ENCODE assay signal across 25 mouse cellular contexts in genomic region chr7:37393071-37393470, GRCm38 (mm10).
DNase-seq lines count a peak whose midpoint lies in the region; ATAC-seq and TF ChIP-seq lines count a peak whose summit lies in the region.
"Had no signal": no experiment of that assay in that cellular context is flagged by ENCODE, and none has a peak within 500 bp of the region (broad histone marks: within the 10 kb centered on the region; RNA-seq: fewer than 3 reads in every experiment).

No protein-coding gene starts in this region.

- ATAC-seq in hindbrain, embryonic 15.5 days (ENCODE audit: low FRiP score, low read depth), result no peak
- no peak for ATAC-seq in neural tube, embryonic 14.5 days (ENCODE audit: low read depth)
- ATAC-seq in neural tube, embryonic 15.5 days (ENCODE audit: low FRiP score), result no peak
- ATAC-seq in hindbrain, postnatal 0 days, result no peak
- no peak for ATAC-seq in erythroid progenitor cell, adult 5-6 weeks (replicated peaks; ENCODE audit: low FRiP score, poor library complexity, severe bottlenecking)
- ATAC-seq: activated CD4-positive, CD25-positive, alpha-beta regulatory T cell, adult 4 months; intestine, embryonic 15.5 days; midbrain, embryonic 13.5 days had no signal

- no peak for TF ChIP-seq POLR2A in cerebellum, adult 2 months (IDR thresholded peaks at IDR 0.05; ENCODE audit: borderline replicate concordance, insufficient read depth, low read length)

- no peak overlapping the region for H3K4me2 ChIP-seq in hindbrain, embryonic 15.5 days
- no peak overlapping the region for H3K4me2 ChIP-seq in neural tube, embryonic 14.5 days (ENCODE audit: low read depth, low read length)
- H3K4me2 ChIP-seq in neural tube, embryonic 15.5 days, result no peak overlapping the region
- H3K4me2 ChIP-seq in hindbrain, postnatal 0 days (ENCODE audit: low read depth, low read length), result no peak overlapping the region
- H3K4me2 ChIP-seq: embryonic facial prominence, embryonic 12.5 days; heart, embryonic 13.5 days; intestine, embryonic 15.5 days; lung, embryonic 15.5 days; midbrain, embryonic 13.5 days had no signal

- no peaks in the 10 kb centered on the region for H3K36me3 ChIP-seq in hindbrain, embryonic 15.5 days
- no peaks in the 10 kb centered on the region for H3K36me3 ChIP-seq in hindbrain, embryonic 10.5 days
- no peaks in the 10 kb centered on the region for H3K36me3 ChIP-seq in neural tube, embryonic 14.5 days (ENCODE audit: control insufficient read depth, insufficient read depth, low read length)
- no peaks in the 10 kb centered on the region for H3K36me3 ChIP-seq in neural tube, embryonic 15.5 days
- H3K36me3 ChIP-seq in hindbrain, postnatal 0 days (ENCODE audit: insufficient read depth, low read length), result no peaks in the 10 kb centered on the region
- H3K36me3 ChIP-seq: embryonic facial prominence, embryonic 12.5 days; G1E; heart, embryonic 13.5 days; intestine, embryonic 15.5 days; lung, embryonic 15.5 days; midbrain, embryonic 13.5 days had no signal

- DNase-seq in cerebellum, adult 2 months, result peak; percentile 56 to 63
- DNase-seq in cerebellum, postnatal 4 days (ENCODE audit: low spot score in 2 of 2), result no peak
- no peak for DNase-seq in hindbrain, embryonic 10.5 days (ENCODE audit: low spot score)
- DNase-seq in hindbrain, postnatal 0 days (ENCODE audit: low spot score), result no peak
- DNase-seq: adrenal gland, postnatal 10 days; gastrocnemius, postnatal 10 days; heart, adult 18-20 months; heart, postnatal 36 days; kidney, adult 9 months; right cerebral cortex, postnatal 4 days had no signal

- peaks cover 51% of the 10 kb centered on the region for H3K4me1 ChIP-seq in cerebellum, adult 2 months (ENCODE audit: control insufficient read depth, insufficient read depth, low read length)
- peaks cover 19% of the 10 kb centered on the region for H3K4me1 ChIP-seq in hindbrain, embryonic 15.5 days (replicated peaks)
- peaks cover 23% of the 10 kb centered on the region for H3K4me1 ChIP-seq in hindbrain, embryonic 10.5 days (replicated peaks)
- no peaks in the 10 kb centered on the region for H3K4me1 ChIP-seq in neural tube, embryonic 14.5 days (ENCODE audit: control insufficient read depth, insufficient read depth, low read length)
- peaks cover 10% of the 10 kb centered on the region; the same call in 1 of the 2 replicates for H3K4me1 ChIP-seq in neural tube, embryonic 15.5 days
- peaks cover 6% of the 10 kb centered on the region; the same call in 1 of the 2 replicates for H3K4me1 ChIP-seq in hindbrain, postnatal 0 days (ENCODE audit: insufficient read depth, low read length)
- H3K4me1 ChIP-seq: embryonic facial prominence, embryonic 12.5 days; intestine, embryonic 15.5 days had no signal

- whole genome bisulfite sequencing in cerebellum, adult 2 months, result 17% methylated on average over 3 of the region's 3 CpGs
- WGBS in hindbrain, embryonic 15.5 days, result 87% methylated on average over 3 of the region's 3 CpGs
- WGBS in hindbrain, embryonic 10.5 days, result 89% methylated on average over 3 of the region's 3 CpGs
- WGBS in neural tube, embryonic 14.5 days, result 81% methylated on average over 3 of the region's 3 CpGs
- WGBS in neural tube, embryonic 15.5 days, result 87% methylated on average over 3 of the region's 3 CpGs
- WGBS in hindbrain, postnatal 0 days, result 54% methylated on average over 3 of the region's 3 CpGs

- no peak overlapping the region for H3K9ac ChIP-seq in hindbrain, embryonic 15.5 days
- no peak overlapping the region for H3K9ac ChIP-seq in neural tube, embryonic 14.5 days (replicated peaks; ENCODE audit: low read depth, low read length)
- H3K9ac ChIP-seq in neural tube, embryonic 15.5 days (replicated peaks), result no peak overlapping the region
- no peak overlapping the region for H3K9ac ChIP-seq in hindbrain, postnatal 0 days (replicated peaks; ENCODE audit: low read length)
- H3K9ac ChIP-seq: embryonic facial prominence, embryonic 12.5 days; heart, embryonic 13.5 days; intestine, embryonic 15.5 days; liver, embryonic 14.5 days; lung, embryonic 15.5 days; midbrain, embryonic 13.5 days had no signal

- peak overlapping the region; percentile 65 for H3K27ac ChIP-seq in cerebellum, adult 2 months (ENCODE audit: insufficient read depth, low read length)
- peak overlapping the region; percentile 65 for H3K27ac ChIP-seq in hindbrain, embryonic 15.5 days (replicated peaks)
- no peak overlapping the region; the same call in 1 of the 2 replicates for H3K27ac ChIP-seq in hindbrain, embryonic 10.5 days
- peak overlapping the region; percentile 22; the same call in 1 of the 2 replicates for H3K27ac ChIP-seq in neural tube, embryonic 14.5 days (ENCODE audit: low read depth, low read length)
- no peak overlapping the region for H3K27ac ChIP-seq in neural tube, embryonic 15.5 days (replicated peaks)
- H3K27ac ChIP-seq in hindbrain, postnatal 0 days, result peak overlapping the region; percentile 76
- H3K27ac ChIP-seq: embryonic facial prominence, embryonic 12.5 days; heart, embryonic 13.5 days; intestine, embryonic 15.5 days; liver, embryonic 14.5 days; lung, embryonic 15.5 days; macrophage; midbrain, embryonic 13.5 days; stomach, postnatal 0 days had no signal

- H3K9me3 ChIP-seq in hindbrain, embryonic 15.5 days, result no peaks in the 10 kb centered on the region
- no peaks in the 10 kb centered on the region for H3K9me3 ChIP-seq in hindbrain, embryonic 10.5 days
- no peaks in the 10 kb centered on the region for H3K9me3 ChIP-seq in neural tube, embryonic 14.5 days (ENCODE audit: control insufficient read depth, low read length)
- H3K9me3 ChIP-seq in neural tube, embryonic 15.5 days (replicated peaks), result no peaks in the 10 kb centered on the region
- H3K9me3 ChIP-seq in hindbrain, postnatal 0 days (ENCODE audit: low read length), result no peaks in the 10 kb centered on the region
- H3K9me3 ChIP-seq: embryonic facial prominence, embryonic 12.5 days; heart, embryonic 13.5 days; intestine, embryonic 15.5 days; lung, embryonic 15.5 days; midbrain, embryonic 13.5 days had no signal

- TF ChIP-seq CTCF in cerebellum, adult 2 months (IDR thresholded peaks at IDR 0.05; ENCODE audit: borderline replicate concordance, insufficient read depth, low read depth, low read length), result no peak
- no peak for TF ChIP-seq CTCF in hindbrain, postnatal 0 days (IDR thresholded peaks at IDR 0.05; ENCODE audit: low read depth)

- no peaks in the 10 kb centered on the region for H3K27me3 ChIP-seq in cerebellum, adult 2 months (ENCODE audit: control insufficient read depth, insufficient read depth, low read length)
- H3K27me3 ChIP-seq in hindbrain, embryonic 15.5 days, result no peaks in the 10 kb centered on the region
- H3K27me3 ChIP-seq in hindbrain, embryonic 10.5 days (ENCODE audit: insufficient read depth, poor library complexity, severe bottlenecking), result no peaks in the 10 kb centered on the region
- H3K27me3 ChIP-seq in neural tube, embryonic 14.5 days (ENCODE audit: control insufficient read depth, insufficient read depth, low read length), result no peaks in the 10 kb centered on the region
- no peaks in the 10 kb centered on the region for H3K27me3 ChIP-seq in neural tube, embryonic 15.5 days (replicated peaks)
- H3K27me3 ChIP-seq in hindbrain, postnatal 0 days (ENCODE audit: insufficient read depth, low read length), result no peaks in the 10 kb centered on the region
- H3K27me3 ChIP-seq: intestine, embryonic 15.5 days; lung, embryonic 15.5 days; midbrain, embryonic 13.5 days had no signal

- H3K4me3 ChIP-seq in cerebellum, adult 2 months (replicated peaks; ENCODE audit: insufficient read depth, low read depth, low read length), result no peak overlapping the region
- H3K4me3 ChIP-seq in hindbrain, embryonic 15.5 days, result no peak overlapping the region
- H3K4me3 ChIP-seq in hindbrain, embryonic 10.5 days, result no peak overlapping the region
- H3K4me3 ChIP-seq in neural tube, embryonic 14.5 days (ENCODE audit: low read depth, low read length), result no peak overlapping the region
- no peak overlapping the region for H3K4me3 ChIP-seq in neural tube, embryonic 15.5 days (replicated peaks)
- H3K4me3 ChIP-seq in hindbrain, postnatal 0 days (ENCODE audit: low read length), result no peak overlapping the region
- H3K4me3 ChIP-seq: embryonic facial prominence, embryonic 12.5 days; erythroblast, embryonic 14.5 days; heart, embryonic 13.5 days; intestine, embryonic 15.5 days; lung, embryonic 15.5 days; midbrain, embryonic 13.5 days had no signal

Comparison
In these comparisons a context has a peak if more than half of its experiments do, and no peak if none do; other contexts are left out.
1. DNase-seq: peak in cerebellum, adult 2 months (2 of 2); none in cerebellum, postnatal 4 days (0 of 2), hindbrain, embryonic 10.5 days (single experiment) and hindbrain, postnatal 0 days (single experiment).
2. H3K27ac ChIP-seq: peak in cerebellum, adult 2 months (single experiment), hindbrain, embryonic 15.5 days (single experiment), neural tube, embryonic 14.5 days (single experiment) and hindbrain, postnatal 0 days (single experiment); none in hindbrain, embryonic 10.5 days (single experiment) and neural tube, embryonic 15.5 days (single experiment).